Mouse (Mus musculus) liver, embryonic 12.5 days (tissue): ENCODE measurements around the gene Cnst. TPM values are rescaled to one million over a fixed set of nuclear protein-coding genes. Genes with fewer than 3 reads are reported as not detected.
A peak's percentile ranks its signal among the peaks of the same experiment; 100 is the strongest.

Experiments used
- ATAC-seq: fragments of 200-750 bp; cut with Nextera tagmentation; 2 replicates; pipeline ENCODE4 v1.8.0; 2017; ENCODE audit warnings: moderate number of reproducible peaks, mild to moderate bottlenecking, moderate library complexity
- H3K27ac ChIP-seq: fragments of 300-500 bp; sonication (generic); 2 replicates; pipeline ENCODE4 v1.5.1; 2016; ENCODE audit warnings: mild to moderate bottlenecking
- H3K27me3 ChIP-seq: fragments of 300-500 bp; sonication (generic); replicated peaks from 2 replicates; pipeline ENCODE4 v1.6.1; 2016; ENCODE audit warnings: mild to moderate bottlenecking, moderate library complexity
- H3K36me3 ChIP-seq: fragments of 300-500 bp; sonication (generic); 2 replicates; pipeline ENCODE4 v1.6.1; 2016; ENCODE audit warnings: mild to moderate bottlenecking, moderate library complexity
- H3K4me1 ChIP-seq: fragments of 300-500 bp; sonication (generic); 2 replicates; pipeline ENCODE4 v1.6.1; 2016
- H3K4me2 ChIP-seq: fragments of 300-500 bp; sonication (generic); 2 replicates; pipeline ENCODE4 v1.6.1; 2016; ENCODE audit warnings: mild to moderate bottlenecking, moderate library complexity
- H3K4me3 ChIP-seq: fragments of 300-500 bp; sonication (generic); 2 replicates; pipeline ENCODE4 v1.5.1; 2016; ENCODE audit warnings: mild to moderate bottlenecking, moderate library complexity
- H3K9ac ChIP-seq: fragments of 300-500 bp; sonication (generic); 2 replicates; pipeline ENCODE4 v1.6.1; 2016; ENCODE audit warnings: mild to moderate bottlenecking, moderate library complexity
- H3K9me3 ChIP-seq: fragments of 300-500 bp; sonication (generic); replicated peaks from 2 replicates; pipeline ENCODE4 v1.6.1; 2016; ENCODE audit warnings: mild to moderate bottlenecking, moderate library complexity
- WGBS: fragments of 180-500 bp; shearing (Covaris S2); methylation state at CpG from one replicate; pipeline ENCODE4 v1.1.7; 2016; ENCODE audit not compliant: insufficient replicate concordance; 5-methylcytosine and 5-hydroxymethylcytosine counted together
- polyA plus RNA-seq: library from polyadenylated mRNA; unstranded; fragments of >200 nt; fragmentation: Nextera tagmentation; extraction: Ambion mirVana; gene quantifications from 2 replicates; pipeline ENCODE4 v1.2.1, GENCODE M21; 2016

Gene Cnst
- polyA plus RNA-seq, 1 experiment from 2014 or later, result 18.7 TPM

GRCm38 (mm10) chr1:179581422-179581821, 35.3 kb downstream of the Cnst start:
- no peak for ATAC-seq
- Histone ChIP-seq H3K36me3 (peaks cover 25% of the 10 kb centered on the region), H3K9ac (no peak overlapping the region), H3K4me3 (no peak overlapping the region), H3K9me3 (no peaks in the 10 kb centered on the region), H3K4me1 (peaks cover 81% of the 10 kb centered on the region), H3K4me2 (peak overlapping the region; percentile 40; the same call in 1 of the 2 replicates), H3K27me3 (no peaks in the 10 kb centered on the region), H3K27ac (no peak overlapping the region)
- 84% methylated on average over 10 of the region's 10 CpGs for WGBS

GRCm38 (mm10) chr1:179582021-179582433, 35.9 kb downstream of the Cnst start:
- peaks cover 25% of the 10 kb centered on the region for H3K36me3 ChIP-seq
- 18% methylated on average over 6 of the region's 6 CpGs for WGBS
- H3K9me3 ChIP-seq, result no peaks in the 10 kb centered on the region
- H3K9ac ChIP-seq, result no peak overlapping the region
- no peaks in the 10 kb centered on the region for H3K27me3 ChIP-seq
- H3K27ac ChIP-seq, result 0 out of 2 replicates have a peak overlapping the region, but pooled peaks have one; percentile 18
- H3K4me3 ChIP-seq, result no peak overlapping the region
- peak overlapping the region; percentile 40 for H3K4me2 ChIP-seq
- ATAC-seq, result peak; percentile 33
- peaks cover 83% of the 10 kb centered on the region for H3K4me1 ChIP-seq

GRCm38 (mm10) chr1:179583090-179583489, 36.9 kb downstream of the Cnst start:
- Histone ChIP-seq H3K4me1 (peaks cover 79% of the 10 kb centered on the region), H3K9me3 (no peaks in the 10 kb centered on the region), H3K4me3 (no peak overlapping the region), H3K36me3 (peaks cover 25% of the 10 kb centered on the region), H3K9ac (no peak overlapping the region), H3K27me3 (no peaks in the 10 kb centered on the region), H3K4me2 (no peak overlapping the region), H3K27ac (no peak overlapping the region)
- 43% methylated on average over 3 of the region's 3 CpGs for WGBS
- ATAC-seq, result no peak

- no peak for ATAC-seq
- no peak overlapping the region for H3K4me2 ChIP-seq
- H3K9me3 ChIP-seq, result no peaks in the 10 kb centered on the region
- peaks cover 20% of the 10 kb centered on the region for H3K36me3 ChIP-seq
- no peak overlapping the region for H3K9ac ChIP-seq
- H3K4me1 ChIP-seq, result peaks cover 67% of the 10 kb centered on the region
- no peaks in the 10 kb centered on the region for H3K27me3 ChIP-seq
- WGBS, result 83% methylated on average over 4 of the region's 4 CpGs
- no peak overlapping the region for H3K4me3 ChIP-seq
- no peak overlapping the region for H3K27ac ChIP-seq
These were observed 38.0 kb downstream of the Cnst start for GRCm38 (mm10) chr1:179584220-179584619.

GRCm38 (mm10) chr1:179585646-179586045, 39.5 kb downstream of the Cnst start:
- Histone ChIP-seq H3K4me2 (no peak overlapping the region), H3K27ac (no peak overlapping the region), H3K9me3 (no peaks in the 10 kb centered on the region), H3K36me3 (peaks cover 6% of the 10 kb centered on the region), H3K4me1 (peaks cover 53% of the 10 kb centered on the region), H3K27me3 (no peaks in the 10 kb centered on the region), H3K9ac (no peak overlapping the region), H3K4me3 (no peak overlapping the region)
- no peak for ATAC-seq
- 91% methylated on average over 9 of the region's 9 CpGs for WGBS

- no peak overlapping the region for H3K4me2 ChIP-seq
- no peaks in the 10 kb centered on the region for H3K9me3 ChIP-seq
- no peak overlapping the region for H3K4me3 ChIP-seq
- H3K27ac ChIP-seq, result no peak overlapping the region
- no peak for ATAC-seq
- no peaks in the 10 kb centered on the region for H3K27me3 ChIP-seq
- WGBS, result 79% methylated on average over 3 of the region's 3 CpGs
- H3K9ac ChIP-seq, result no peak overlapping the region
- H3K36me3 ChIP-seq, result no peaks in the 10 kb centered on the region
- H3K4me1 ChIP-seq, result peaks cover 47% of the 10 kb centered on the region
These were observed 40.4 kb downstream of the Cnst start for GRCm38 (mm10) chr1:179586430-179587095.

- H3K36me3 ChIP-seq, result peaks cover 8% of the 10 kb centered on the region
- no peak for ATAC-seq
- 82% methylated on average over 4 of the region's 4 CpGs for WGBS
- no peak overlapping the region for H3K27ac ChIP-seq
- H3K27me3 ChIP-seq, result no peaks in the 10 kb centered on the region
- H3K4me3 ChIP-seq, result no peak overlapping the region
- no peak overlapping the region for H3K4me2 ChIP-seq
- no peaks in the 10 kb centered on the region for H3K9me3 ChIP-seq
- H3K9ac ChIP-seq, result no peak overlapping the region
- H3K4me1 ChIP-seq, result peaks cover 33% of the 10 kb centered on the region
These were observed 42.1 kb downstream of the Cnst start for GRCm38 (mm10) chr1:179588230-179588629.

- WGBS, result 88% methylated on average over 12 of the region's 12 CpGs
These were observed 45.5 kb downstream of the Cnst start for GRCm38 (mm10) chr1:179591639-179592038.

GRCm38 (mm10) chr1:179592143-179592542, 46.0 kb downstream of the Cnst start:
- H3K4me1 ChIP-seq, result peaks cover 7% of the 10 kb centered on the region; the same call in 1 of the 2 replicates
- H3K9me3 ChIP-seq, result no peaks in the 10 kb centered on the region
- no peak for ATAC-seq
- H3K27me3 ChIP-seq, result no peaks in the 10 kb centered on the region
- H3K36me3 ChIP-seq, result peaks cover 25% of the 10 kb centered on the region
- H3K4me2 ChIP-seq, result no peak overlapping the region
- no peak overlapping the region for H3K4me3 ChIP-seq
- H3K9ac ChIP-seq, result no peak overlapping the region
- WGBS, result 90% methylated on average over 2 of the region's 2 CpGs
- H3K27ac ChIP-seq, result no peak overlapping the region

More at GRCm38 (mm10) chr1:179591639-179592038, 45.5 kb downstream of the Cnst start:
- Histone ChIP-seq H3K4me3 (no peak overlapping the region), H3K4me1 (peaks cover 12% of the 10 kb centered on the region), H3K4me2 (no peak overlapping the region), H3K9me3 (no peaks in the 10 kb centered on the region), H3K27ac (no peak overlapping the region), H3K27me3 (no peaks in the 10 kb centered on the region), H3K9ac (no peak overlapping the region), H3K36me3 (peaks cover 22% of the 10 kb centered on the region)
- ATAC-seq, result no peak

- no peaks in the 10 kb centered on the region for H3K9me3 ChIP-seq
- H3K9ac ChIP-seq, result no peak overlapping the region
- no peaks in the 10 kb centered on the region for H3K27me3 ChIP-seq
- H3K4me2 ChIP-seq, result no peak overlapping the region
- WGBS, result 72% methylated on average over 7 of the region's 7 CpGs
- no peak overlapping the region for H3K27ac ChIP-seq
- peaks cover 25% of the 10 kb centered on the region for H3K36me3 ChIP-seq
- no peak overlapping the region for H3K4me3 ChIP-seq
- 0 out of 2 replicates have a peak, but pooled peaks cover 6% of the 10 kb centered on the region for H3K4me1 ChIP-seq
- ATAC-seq, result peak; percentile 32; the same call in 1 of the 2 replicates
These were observed 46.8 kb downstream of the Cnst start for GRCm38 (mm10) chr1:179592972-179593371.

- H3K4me3 ChIP-seq, result no peak overlapping the region
- peaks cover 16% of the 10 kb centered on the region for H3K36me3 ChIP-seq
- WGBS, result 76% methylated on average over 6 of the region's 6 CpGs
- H3K9me3 ChIP-seq, result no peaks in the 10 kb centered on the region
- H3K27me3 ChIP-seq, result no peaks in the 10 kb centered on the region
- H3K4me2 ChIP-seq, result no peak overlapping the region
- H3K9ac ChIP-seq, result no peak overlapping the region
- H3K27ac ChIP-seq, result no peak overlapping the region
- no peak for ATAC-seq
- H3K4me1 ChIP-seq, result no peaks in the 10 kb centered on the region
These were observed 52.2 kb downstream of the Cnst start for GRCm38 (mm10) chr1:179598386-179598785.

- 59% methylated on average over 3 of the region's 3 CpGs for WGBS
- no peak overlapping the region for H3K9ac ChIP-seq
These were observed 58.4 kb downstream of the Cnst start for GRCm38 (mm10) chr1:179604526-179604925.

More at GRCm38 (mm10) chr1:179604526-179604925, 58.4 kb downstream of the Cnst start:
- H3K36me3 ChIP-seq, result peaks cover 31% of the 10 kb centered on the region
- H3K4me3 ChIP-seq, result no peak overlapping the region
- H3K27me3 ChIP-seq, result no peaks in the 10 kb centered on the region
- ATAC-seq, result no peak
- H3K4me1 ChIP-seq, result 0 out of 2 replicates have a peak, but pooled peaks cover 8% of the 10 kb centered on the region
- H3K9me3 ChIP-seq, result no peaks in the 10 kb centered on the region
- H3K27ac ChIP-seq, result no peak overlapping the region
- no peak overlapping the region for H3K4me2 ChIP-seq
